Mouse (Mus musculus): ENCODE measurements around the gene Cc2d1b.

The Cc2d1b gene

GRCm38 (mm10) chr4:108619587-108620341 is at the start of gene Cc2d1b:
TSS of gene Cc2d1b (plus strand) at chr4:108619940.
- peak; percentile 83 for DNase-seq (ENCODE audit: low spot score)

GRCm38 (mm10) chr4:108572644-108573043 is 47.1 kb upstream of the Cc2d1b start:
- DNase-seq (ENCODE audit: low spot score), result no peak

GRCm38 (mm10) chr4:108578840-108579742 is 40.6 kb upstream of the Cc2d1b start, which contains the start of the genes Prpf38a and Orc1:
TSS of gene Prpf38a (minus strand) at chr4:108579336.
TSS of gene Orc1 (plus strand) at chr4:108579423.
- DNase-seq (ENCODE audit: low spot score), result peak; percentile 92

GRCm38 (mm10) chr4:108579743-108580411 is 39.9 kb upstream of the Cc2d1b start:
- DNase-seq (ENCODE audit: low spot score), result no peak

- DNase-seq (ENCODE audit: low spot score), result no peak
Measured at GRCm38 (mm10) chr4:108593376-108593775, 26.4 kb upstream of the Cc2d1b start.

GRCm38 (mm10) chr4:108595785-108596184 is 24.0 kb upstream of the Cc2d1b start:
- no peak for DNase-seq (ENCODE audit: low spot score)

GRCm38 (mm10) chr4:108598306-108598705 is 21.4 kb upstream of the Cc2d1b start:
- DNase-seq (ENCODE audit: low spot score), result no peak

- no peak for DNase-seq (ENCODE audit: low spot score)
Measured at GRCm38 (mm10) chr4:108601870-108602269, 17.9 kb upstream of the Cc2d1b start.

- DNase-seq (ENCODE audit: low spot score), result no peak
Measured at GRCm38 (mm10) chr4:108608651-108609050, 11.1 kb upstream of the Cc2d1b start.

GRCm38 (mm10) chr4:108610935-108611334 is 8.8 kb upstream of the Cc2d1b start:
- DNase-seq (ENCODE audit: low spot score), result no peak

GRCm38 (mm10) chr4:108618586-108618985 is 1.2 kb upstream of the Cc2d1b start:
- DNase-seq (ENCODE audit: low spot score), result no peak

GRCm38 (mm10) chr4:108619165-108619564 is 575 bp upstream of the Cc2d1b start:
- no peak for DNase-seq (ENCODE audit: low spot score)

- DNase-seq (ENCODE audit: low spot score), result no peak
Measured at GRCm38 (mm10) chr4:108620536-108620935, 796 bp downstream of the Cc2d1b start.

GRCm38 (mm10) chr4:108621504-108621903 is 1.8 kb downstream of the Cc2d1b start:
- no peak for DNase-seq (ENCODE audit: low spot score)

- DNase-seq (ENCODE audit: low spot score), result no peak
Measured at GRCm38 (mm10) chr4:108627066-108627465, 7.3 kb downstream of the Cc2d1b start.

GRCm38 (mm10) chr4:108629363-108629880 is 9.7 kb downstream of the Cc2d1b start:
- DNase-seq (ENCODE audit: low spot score), result no peak

GRCm38 (mm10) chr4:108630096-108630495 is 10.4 kb downstream of the Cc2d1b start:
- DNase-seq (ENCODE audit: low spot score), result no peak

- no peak for DNase-seq (ENCODE audit: low spot score)
Measured at GRCm38 (mm10) chr4:108631616-108632015, 11.9 kb downstream of the Cc2d1b start.

- no peak for DNase-seq (ENCODE audit: low spot score)
Measured at GRCm38 (mm10) chr4:108633703-108634102, 14.0 kb downstream of the Cc2d1b start.

GRCm38 (mm10) chr4:108634696-108635095 is 15.0 kb downstream of the Cc2d1b start:
- no peak for DNase-seq (ENCODE audit: low spot score)

- no peak for DNase-seq (ENCODE audit: low spot score)
Measured at GRCm38 (mm10) chr4:108635101-108635500, 15.4 kb downstream of the Cc2d1b start.

- DNase-seq (ENCODE audit: low spot score), result no peak
Measured at GRCm38 (mm10) chr4:108637721-108638120, 18.0 kb downstream of the Cc2d1b start.
